9 mouse cellular contexts compared by ENCODE assay signal in genomic region chrX:159697030-159697454, GRCm38 (mm10).
DNase-seq lines count a peak whose midpoint lies in the region; ATAC-seq lines count a peak whose summit lies in the region.
"Had no signal": no experiment of that assay in that cellular context is flagged by ENCODE, and none has a peak within 500 bp of the region (broad histone marks: within the 10 kb centered on the region; RNA-seq: fewer than 3 reads in every experiment).

No protein-coding gene starts in this region.

- no peak overlapping the region for H3K9ac ChIP-seq in intestine, embryonic 16.5 days (ENCODE audit: low read depth, low read length)

- no peaks in the 10 kb centered on the region for H3K36me3 ChIP-seq in intestine, embryonic 16.5 days (ENCODE audit: control insufficient read depth, insufficient read depth, low read length)

- no peak overlapping the region for H3K27ac ChIP-seq in intestine, embryonic 16.5 days (ENCODE audit: low read length)
- H3K27ac ChIP-seq: macrophage had no signal

- H3K4me2 ChIP-seq in intestine, embryonic 16.5 days (ENCODE audit: low read depth, low read length), result no peak overlapping the region

- no peak overlapping the region for H3K4me3 ChIP-seq in intestine, embryonic 16.5 days (ENCODE audit: low read length)

- peak; percentile 66 for ATAC-seq in intestine, embryonic 16.5 days
- peak; percentile 64 for ATAC-seq in megakaryocyte progenitor cell, adult 5-6 weeks (replicated peaks; ENCODE audit: poor library complexity)

- no peaks in the 10 kb centered on the region for H3K4me1 ChIP-seq in intestine, embryonic 16.5 days (ENCODE audit: control insufficient read depth, insufficient read depth, low read length)

- intact Hi-C loops in gastrocnemius, postnatal 14 days (cut with DNase I; ENCODE audit: low total_unique reads), result no loop called here

- 27% methylated on average over 4 of the region's 4 CpGs for WGBS in intestine, embryonic 16.5 days

- peaks cover 3% of the 10 kb centered on the region; the same call in 1 of the 2 replicates for H3K27me3 ChIP-seq in intestine, embryonic 16.5 days (replicated peaks; ENCODE audit: control insufficient read depth, insufficient read depth, low read length)

- peak; percentile 63 to 65 for DNase-seq in B cell, adult 2 months
- DNase-seq in NIH3T3 (ENCODE audit: low read depth), result peak; percentile 13
- DNase-seq in layer of hippocampus, postnatal 36 days, result no peak
- no peak for DNase-seq in gastrocnemius, postnatal 14 days
- DNase-seq in gastrocnemius, postnatal 25 days, result no peak
- DNase-seq in adipocyte (ENCODE audit: low spot score), result no peak

- no peaks in the 10 kb centered on the region for H3K9me3 ChIP-seq in intestine, embryonic 16.5 days (ENCODE audit: control insufficient read depth, low read length)

Comparison
In these comparisons a context has a peak if more than half of its experiments do, and no peak if none do; other contexts are left out.
1. DNase-seq: peak in B cell, adult 2 months (2 of 2) and NIH3T3 (single experiment); none in layer of hippocampus, postnatal 36 days (0 of 2), gastrocnemius, postnatal 14 days (single experiment), gastrocnemius, postnatal 25 days (single experiment) and adipocyte (single experiment).